Mouse (Mus musculus) B cell, adult (primary cell): ENCODE measurements around the gene Mmp24. TPM values are rescaled to one million over a fixed set of nuclear protein-coding genes. Genes with fewer than 3 reads are reported as not detected.

Source experiments
- total RNA-seq: library from RNA; stranded (reverse); gene quantifications from 4 replicates; pipeline ENCODE4 v1.2.4, GENCODE M21; 2023; ENCODE audit not compliant: inconsistent age

Gene Mmp24
- not detected in 4 replicates for total RNA-seq

GRCm38 (mm10) chr2:155774927-155775684 lies at the start of gene Mmp24:
TSS of gene Mmp24 (plus strand) at chr2:155775342.

GRCm38 (mm10) chr2:155729158-155729645 lies 45.9 kb upstream of the Mmp24 start, which contains the start of gene Edem2:
TSS of gene Edem2 (minus strand) at chr2:155729475.

GRCm38 (mm10) chr2:155735766-155736165 lies 39.4 kb upstream of the Mmp24 start, which contains the start of gene Gm17581:
TSS of gene Gm17581 (minus strand) at chr2:155735866.

GRCm38 (mm10) chr2:155751014-155751786 lies 23.9 kb upstream of the Mmp24 start, which contains the start of gene Procr:
TSS of gene Procr (plus strand) at chr2:155751117.

GRCm38 (mm10) chr2:155819392-155819448 lies 44.1 kb downstream of the Mmp24 start, which contains the start of gene BC029722:
TSS of gene BC029722 (minus strand) at chr2:155819426.

GRCm38 (mm10) chr2:155826630-155827424 lies 51.7 kb downstream of the Mmp24 start, which contains the start of gene Eif6:
TSS of gene Eif6 (minus strand) at chr2:155826925.

GRCm38 (mm10) chr2:155834732-155835131 lies 59.6 kb downstream of the Mmp24 start, which contains the start of gene Fam83c:
TSS of gene Fam83c (minus strand) at chr2:155834854.

Other genes with a start within 250 kb of the Mmp24 start
- 8.4 to 13.3 TPM (median 11.0 TPM) in 4 replicates for gene Gss, start 182.5 kb upstream of the Mmp24 start, total RNA-seq
- gene Myh7b, start 164.1 kb upstream of the Mmp24 start, total RNA-seq = not detected in 4 replicates
- 151 to 173 TPM (median 162 TPM) in 4 replicates for gene Trpc4ap, start 83.0 kb upstream of the Mmp24 start, total RNA-seq
- gene Edem2, start 45.9 kb upstream of the Mmp24 start, total RNA-seq = 34.6 to 41.1 TPM (median 37.6 TPM) in 4 replicates
- not detected in 4 replicates for gene Gm17581, start 39.5 kb upstream of the Mmp24 start, total RNA-seq
- gene Procr, start 24.2 kb upstream of the Mmp24 start, total RNA-seq = not detected in 4 replicates
- 23.6 to 27.8 TPM (median 24.7 TPM) in 4 replicates for gene BC029722, start 44.1 kb downstream of the Mmp24 start, total RNA-seq
- 87.8 to 99.3 TPM (median 93.3 TPM) in 4 replicates for gene Eif6, start 51.6 kb downstream of the Mmp24 start, total RNA-seq
- gene Fam83c, start 59.5 kb downstream of the Mmp24 start, total RNA-seq = 0.15 to 0.33 TPM (median 0.26 TPM) in 3 of 4 replicates, not detected in the other
- gene Uqcc1, start 155.0 kb downstream of the Mmp24 start, total RNA-seq = 27.6 to 43.5 TPM (median 29.5 TPM) in 4 replicates
- gene Gm15557, start 165.4 kb downstream of the Mmp24 start, total RNA-seq = not detected in 4 replicates
- gene Gdf5, start 170.0 kb downstream of the Mmp24 start, total RNA-seq = not detected in 4 replicates
- gene Cep250, start 181.1 kb downstream of the Mmp24 start, total RNA-seq = 58.5 to 67.9 TPM (median 59.6 TPM) in 4 replicates
- 1.2 to 4.4 TPM (median 2.7 TPM) in 4 replicates for gene 6430550D23Rik, start 232.6 kb downstream of the Mmp24 start, total RNA-seq
- gene Ergic3, start 232.7 kb downstream of the Mmp24 start, total RNA-seq = 76.6 to 107 TPM (median 94.4 TPM) in 4 replicates